Mouse (Mus musculus) cerebellum, postnatal 14 days (tissue): ENCODE results near the gene Unc80.

Experiments used
- DNase-seq, 2 experiments: peaks; one replicate each; pipeline ENCODE4 v3.0.0; 2021; ENCODE audit warnings: mixed read lengths in 2 of 2

The Unc80 gene

GRCm38 (mm10) chr1:66467821-66468703, at the start of gene Unc80:
Gene Unc80 (plus strand): TSS chr1:66468367.
- DNase-seq = peak; percentile 79 to 83

GRCm38 (mm10) chr1:66426073-66426472, 42.1 kb upstream of the Unc80 start:
- DNase-seq = no peak

GRCm38 (mm10) chr1:66430962-66431361, 37.2 kb upstream of the Unc80 start:
- DNase-seq = no peak

- DNase-seq = no peak
Measured at GRCm38 (mm10) chr1:66431472-66431871, 36.7 kb upstream of the Unc80 start.

- no peak for DNase-seq
Measured at GRCm38 (mm10) chr1:66438069-66438468, 30.1 kb upstream of the Unc80 start.

GRCm38 (mm10) chr1:66442922-66443321, 25.2 kb upstream of the Unc80 start:
- no peak for DNase-seq

GRCm38 (mm10) chr1:66449471-66449870, 18.7 kb upstream of the Unc80 start:
- peak; percentile 54 to 58 for DNase-seq

GRCm38 (mm10) chr1:66456580-66456979, 11.6 kb upstream of the Unc80 start:
- no peak for DNase-seq

GRCm38 (mm10) chr1:66457747-66458146, 10.4 kb upstream of the Unc80 start:
- DNase-seq = no peak

GRCm38 (mm10) chr1:66459394-66459793, 8.8 kb upstream of the Unc80 start:
- no peak for DNase-seq

- DNase-seq = no peak
Measured at GRCm38 (mm10) chr1:66460850-66461249, 7.3 kb upstream of the Unc80 start.

- peak; percentile 69 to 72 for DNase-seq
Measured at GRCm38 (mm10) chr1:66468704-66469020, 495 bp downstream of the Unc80 start.

- no peak for DNase-seq
Measured at GRCm38 (mm10) chr1:66482751-66483150, 14.6 kb downstream of the Unc80 start.

- no peak for DNase-seq
Measured at GRCm38 (mm10) chr1:66493064-66493463, 24.9 kb downstream of the Unc80 start.

GRCm38 (mm10) chr1:66495310-66496012, 27.3 kb downstream of the Unc80 start:
- DNase-seq = no peak

- peak; percentile 13 to 57 for DNase-seq
Measured at GRCm38 (mm10) chr1:66550812-66551211, 82.6 kb downstream of the Unc80 start.

- no peak for DNase-seq
Measured at GRCm38 (mm10) chr1:66552396-66552966, 84.3 kb downstream of the Unc80 start.

GRCm38 (mm10) chr1:66561636-66562270, 93.6 kb downstream of the Unc80 start:
- DNase-seq = no peak

GRCm38 (mm10) chr1:66562332-66562731, 94.2 kb downstream of the Unc80 start:
- no peak for DNase-seq

- peak; percentile 40 to 54 for DNase-seq
Measured at GRCm38 (mm10) chr1:66569736-66570135, 101.6 kb downstream of the Unc80 start.

GRCm38 (mm10) chr1:66597163-66597788, 129.1 kb downstream of the Unc80 start:
- no peak for DNase-seq

GRCm38 (mm10) chr1:66608304-66608703, 140.1 kb downstream of the Unc80 start:
- DNase-seq = no peak

GRCm38 (mm10) chr1:66617188-66617587, 149.0 kb downstream of the Unc80 start:
- no peak for DNase-seq
